Mouse (Mus musculus): ENCODE measurements at regions not wholly inside any gene's neighbourhood (a gene's known extent, or its start where the extent isn't known, plus 50 kb on each side); places are given as distances from the start of the nearest gene placed in this dataset.

- no peak for DNase-seq
Measured at GRCm38 (mm10) chr1:82168949-82169348, 64.0 kb upstream of the Gm9747 start.

GRCm38 (mm10) chr1:82180427-82180826 is 52.5 kb upstream of the Gm9747 start:
- DNase-seq, result peak; percentile 49

Small RNAs in the stretch of these regions (microRNA-seq; reads per million reads assigned to microRNA genes)
- 0 reads per million in 2 experiments for gene Mir6344
